Mouse (Mus musculus): ENCODE results near the gene Gm21987.

- no peak for TF ChIP-seq CTCF (IDR thresholded peaks at IDR 0.05; ENCODE audit: low read depth, low read length)
- no peak for TF ChIP-seq POLR2A (IDR thresholded peaks at IDR 0.05; ENCODE audit: extremely low read depth, insufficient read depth, low read length)
Measured at GRCm38 (mm10) chr16:38374379-38375140, 27.7 kb downstream of the Gm21987 start.

Measured in liver, adult 2 months (tissue).